Mouse (Mus musculus) kidney, adult 2 months (tissue): ENCODE measurements around the gene Sirpb1a.
"Not testable (repeated sequence)": the region's sequence is repeated elsewhere in the genome, so short reads cannot be mapped to it uniquely, and the experiment has no call there.

ENCODE experiments used
- CTCF ChIP-seq: fragments of 200-500 bp; conservative IDR thresholded peaks from 2 replicates; pipeline ENCODE4 v1.5.1; 2011; ENCODE audit warnings: low read depth, mild to moderate bottlenecking, control low read depth, low read length, moderate library complexity, mixed read lengths; ENCODE audit not compliant: insufficient read depth, insufficient read length
- POLR2A ChIP-seq: fragments of 200-500 bp; IDR thresholded peaks from one replicate; pipeline ENCODE4 v1.6.1; 2011; ENCODE audit warnings: low read depth, low read length, control low read depth

- not testable (repeated sequence) for TF ChIP-seq CTCF, POLR2A
Measured at GRCm38 (mm10) chr3:15426447-15426846, at the start of gene Sirpb1a.
